Mouse (Mus musculus): ENCODE data around the gene Spata18. TPM values are rescaled to one million over a fixed set of nuclear protein-coding genes. Genes with fewer than 3 reads are reported as not detected.

Gene Spata18
- total and polyA plus RNA-seq, 2 experiments from 2014 or later = 0.69 to 1.9 TPM

DNA sequence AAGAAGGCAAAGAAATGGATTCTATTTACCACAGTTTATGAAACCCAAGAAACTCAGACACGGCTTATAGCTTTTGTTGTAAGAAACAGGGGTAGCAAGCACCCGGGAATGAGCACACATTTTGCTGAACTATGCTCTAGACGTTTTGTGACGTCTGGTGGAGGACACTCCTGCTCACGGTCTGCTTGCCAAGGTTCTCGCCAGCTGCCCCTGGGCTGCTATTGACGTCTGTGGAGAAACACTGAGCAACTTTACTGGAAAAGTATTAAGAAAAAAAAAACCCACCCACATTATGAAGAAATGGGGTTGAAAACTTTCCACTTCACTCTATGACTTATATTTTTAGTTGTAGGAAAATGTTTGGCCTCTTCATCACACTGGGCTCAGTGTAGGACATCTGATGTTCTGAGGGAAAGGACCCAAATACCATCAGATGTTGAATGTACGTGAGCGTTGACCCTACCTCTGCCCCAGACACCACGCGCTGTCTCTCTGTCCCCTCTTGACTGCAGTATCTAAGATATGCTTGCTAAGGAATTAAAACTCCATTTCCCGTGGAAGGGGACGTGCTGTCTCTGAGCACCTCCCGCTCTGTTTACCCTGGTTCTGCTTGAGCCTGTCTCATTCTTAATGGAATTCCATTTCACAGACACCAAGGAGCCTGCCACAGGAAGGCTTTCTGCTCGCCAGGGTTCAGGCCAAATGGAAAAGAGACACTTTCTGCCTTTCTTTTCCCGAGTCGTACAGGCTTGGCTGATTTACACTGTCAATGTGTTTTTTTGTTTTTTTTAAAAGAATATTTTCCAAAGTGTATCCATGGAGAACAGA is 50.1 kb downstream of the Spata18 start:
- Histone ChIP-seq H3K4me3 (ENCODE audit: low read depth, low read length) (no peak overlapping the region), H3K4me2 (ENCODE audit: low read depth, low read length, poor library complexity, severe bottlenecking) (no peak overlapping the region), H3K36me3 (ENCODE audit: insufficient read depth, low read length) (no peaks in the 10 kb centered on the region), H3K4me1 (ENCODE audit: insufficient read depth, low read length) (no peaks in the 10 kb centered on the region), H3K9me3 (ENCODE audit: low read length) (no peaks in the 10 kb centered on the region), H3K27me3 (ENCODE audit: insufficient read depth, low read length) (no peaks in the 10 kb centered on the region), H3K27ac (ENCODE audit: low read depth, low read length) (no peak overlapping the region), H3K9ac (replicated peaks; ENCODE audit: low read length, poor library complexity, severe bottlenecking) (no peak overlapping the region)
- DNase-seq (ENCODE audit: low spot score) (no peak), ATAC-seq (ENCODE audit: low FRiP score) (no peak)
- TF ChIP-seq CTCF (IDR thresholded peaks at IDR 0.05) = no peak
- WGBS = 73% methylated on average over 17 of the region's 17 CpGs

- Histone ChIP-seq H3K9me3 (ENCODE audit: low read length) (no peaks in the 10 kb centered on the region), H3K27me3 (ENCODE audit: insufficient read depth, low read length) (no peaks in the 10 kb centered on the region), H3K27ac (ENCODE audit: low read depth, low read length) (no peak overlapping the region), H3K9ac (replicated peaks; ENCODE audit: low read length, poor library complexity, severe bottlenecking) (no peak overlapping the region), H3K4me3 (ENCODE audit: low read depth, low read length) (no peak overlapping the region), H3K4me1 (ENCODE audit: insufficient read depth, low read length) (no peaks in the 10 kb centered on the region), H3K4me2 (ENCODE audit: low read depth, low read length, poor library complexity, severe bottlenecking) (no peak overlapping the region), H3K36me3 (ENCODE audit: insufficient read depth, low read length) (no peaks in the 10 kb centered on the region)
- DNase-seq (ENCODE audit: low spot score) = no peak
- 94% methylated on average over 12 of the region's 12 CpGs for WGBS
- TF ChIP-seq CTCF (IDR thresholded peaks at IDR 0.05) = no peak
- no peak for ATAC-seq (ENCODE audit: low FRiP score)
These were observed 50.9 kb downstream of the Spata18 start for GRCm38 (mm10) chr5:73701946-73702710.

DNA sequence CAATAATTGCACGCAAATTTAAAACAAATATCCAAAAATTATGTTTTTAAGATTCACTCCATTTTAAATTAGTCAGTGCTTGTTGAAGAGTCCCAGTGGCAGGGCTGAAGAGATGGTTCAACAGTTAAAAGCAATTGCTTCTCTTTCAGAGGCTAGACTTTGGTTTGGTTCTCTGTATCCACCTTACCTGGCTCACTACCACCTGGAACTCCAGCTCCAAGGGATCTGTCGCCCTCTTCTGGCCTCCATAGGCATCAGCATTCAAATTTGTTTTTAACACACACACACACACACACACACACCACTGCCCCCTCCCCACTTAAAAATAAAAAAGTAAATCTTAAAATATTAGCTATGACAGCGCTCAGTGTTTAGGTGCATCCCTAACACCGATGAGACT is 51.9 kb downstream of the Spata18 start:
- no peak overlapping the region for H3K4me2 ChIP-seq (ENCODE audit: low read depth, low read length, poor library complexity, severe bottlenecking)
- WGBS = 94% methylated on average over 4 of the region's 4 CpGs

DNA sequence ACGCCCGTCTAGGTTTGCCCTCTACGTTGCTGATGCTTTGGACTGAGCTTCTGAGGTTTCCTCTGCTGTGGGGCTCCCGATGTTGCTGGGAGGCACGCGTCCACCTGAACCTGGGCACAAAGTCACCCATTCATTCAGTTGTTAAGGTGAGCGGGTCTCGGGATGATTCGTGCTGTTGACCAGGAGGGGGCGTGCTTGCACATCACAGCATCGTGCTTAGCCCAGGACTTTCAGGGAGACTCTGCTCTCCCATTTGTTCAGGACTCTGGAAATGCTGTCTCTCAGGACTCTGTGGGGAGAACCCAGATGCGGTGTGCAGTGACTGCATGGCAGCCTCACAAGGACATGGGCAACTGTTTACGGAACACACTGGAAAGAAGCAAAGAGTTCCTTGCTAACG is 53.1 kb downstream of the Spata18 start:
- no peak overlapping the region for H3K9ac ChIP-seq (replicated peaks; ENCODE audit: low read length, poor library complexity, severe bottlenecking)
- no peaks in the 10 kb centered on the region for H3K4me1 ChIP-seq (ENCODE audit: insufficient read depth, low read length)
- 39% methylated on average over 14 of the region's 14 CpGs for WGBS
- no peak overlapping the region for H3K4me2 ChIP-seq (ENCODE audit: low read depth, low read length, poor library complexity, severe bottlenecking)
- no peaks in the 10 kb centered on the region for H3K36me3 ChIP-seq (ENCODE audit: insufficient read depth, low read length)
- H3K9me3 ChIP-seq (ENCODE audit: low read length) = no peaks in the 10 kb centered on the region
- DNase-seq (ENCODE audit: low spot score) = no peak
- no peaks in the 10 kb centered on the region for H3K27me3 ChIP-seq (ENCODE audit: insufficient read depth, low read length)
- no peak for ATAC-seq (ENCODE audit: low FRiP score)
- H3K27ac ChIP-seq (ENCODE audit: low read depth, low read length) = no peak overlapping the region
- H3K4me3 ChIP-seq (ENCODE audit: low read depth, low read length) = no peak overlapping the region
- TF ChIP-seq CTCF (IDR thresholded peaks at IDR 0.05) = peak; percentile 46

More for the DNA sequence above, 51.9 kb downstream of the Spata18 start:
- no peak overlapping the region for H3K9ac ChIP-seq (replicated peaks; ENCODE audit: low read length, poor library complexity, severe bottlenecking)
- ATAC-seq (ENCODE audit: low FRiP score) = no peak
- H3K4me1 ChIP-seq (ENCODE audit: insufficient read depth, low read length) = no peaks in the 10 kb centered on the region
- no peaks in the 10 kb centered on the region for H3K9me3 ChIP-seq (ENCODE audit: low read length)
- H3K27ac ChIP-seq (ENCODE audit: low read depth, low read length) = no peak overlapping the region
- no peaks in the 10 kb centered on the region for H3K36me3 ChIP-seq (ENCODE audit: insufficient read depth, low read length)
- peak; percentile 25 for TF ChIP-seq CTCF (IDR thresholded peaks at IDR 0.05)
- no peak for DNase-seq (ENCODE audit: low spot score)
- no peak overlapping the region for H3K4me3 ChIP-seq (ENCODE audit: low read depth, low read length)
- H3K27me3 ChIP-seq (ENCODE audit: insufficient read depth, low read length) = no peaks in the 10 kb centered on the region

DNA sequence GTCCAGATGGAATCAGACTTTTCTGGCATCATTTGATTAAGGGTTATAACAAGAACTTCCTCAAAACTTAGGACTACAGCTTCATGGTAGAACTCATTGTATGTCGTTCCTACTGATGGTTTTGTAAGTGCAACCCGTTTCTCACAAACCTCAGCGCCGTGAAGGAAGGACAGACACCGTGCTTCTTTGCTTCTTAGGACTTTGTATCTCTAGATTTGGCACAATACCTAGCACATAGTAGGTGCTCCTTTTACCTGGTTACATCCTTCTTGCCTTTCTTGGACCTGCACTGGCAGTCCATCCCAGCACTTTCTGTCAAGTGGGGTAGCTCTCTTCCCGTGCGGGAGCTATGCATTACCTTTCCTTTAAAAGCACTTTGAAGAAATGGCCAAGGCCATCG is 53.6 kb downstream of the Spata18 start:
- no peak overlapping the region for H3K27ac ChIP-seq (ENCODE audit: low read depth, low read length)
- WGBS = 94% methylated on average over 8 of the region's 8 CpGs
- no peaks in the 10 kb centered on the region for H3K9me3 ChIP-seq (ENCODE audit: low read length)

GRCm38 (mm10) chr5:73705290-73705689 is 54.1 kb downstream of the Spata18 start:
- no peak overlapping the region for H3K4me2 ChIP-seq (ENCODE audit: low read depth, low read length, poor library complexity, severe bottlenecking)
- no peaks in the 10 kb centered on the region for H3K4me1 ChIP-seq (ENCODE audit: insufficient read depth, low read length)
- no peak for DNase-seq (ENCODE audit: low spot score)
- no peak for ATAC-seq (ENCODE audit: low FRiP score)
- TF ChIP-seq CTCF (IDR thresholded peaks at IDR 0.05) = no peak
- no peak overlapping the region for H3K4me3 ChIP-seq (ENCODE audit: low read depth, low read length)
- 89% methylated on average over 5 of the region's 5 CpGs for WGBS
- no peak overlapping the region for H3K9ac ChIP-seq (replicated peaks; ENCODE audit: low read length, poor library complexity, severe bottlenecking)
- H3K36me3 ChIP-seq (ENCODE audit: insufficient read depth, low read length) = no peaks in the 10 kb centered on the region
- no peaks in the 10 kb centered on the region for H3K27me3 ChIP-seq (ENCODE audit: insufficient read depth, low read length)
- no peaks in the 10 kb centered on the region for H3K9me3 ChIP-seq (ENCODE audit: low read length)
- no peak overlapping the region for H3K27ac ChIP-seq (ENCODE audit: low read depth, low read length)

More for the DNA sequence above, 53.6 kb downstream of the Spata18 start:
- H3K9ac ChIP-seq (replicated peaks; ENCODE audit: low read length, poor library complexity, severe bottlenecking) = no peak overlapping the region
- no peaks in the 10 kb centered on the region for H3K36me3 ChIP-seq (ENCODE audit: insufficient read depth, low read length)
- ATAC-seq (ENCODE audit: low FRiP score) (no peak), DNase-seq (ENCODE audit: low spot score) (no peak)
- no peak for TF ChIP-seq CTCF (IDR thresholded peaks at IDR 0.05)
- no peak overlapping the region for H3K4me3 ChIP-seq (ENCODE audit: low read depth, low read length)
- no peaks in the 10 kb centered on the region for H3K27me3 ChIP-seq (ENCODE audit: insufficient read depth, low read length)
- H3K4me1 ChIP-seq (ENCODE audit: insufficient read depth, low read length) = no peaks in the 10 kb centered on the region
- H3K4me2 ChIP-seq (ENCODE audit: low read depth, low read length, poor library complexity, severe bottlenecking) = no peak overlapping the region
